Mouse (Mus musculus) hindbrain, embryonic 11.5 days (tissue): Measurements from ENCODE around the gene Tmem213. TPM values are rescaled to one million over a fixed set of nuclear protein-coding genes. Genes with fewer than 3 reads are reported as not detected.

Experiments
- ATAC-seq: fragments of 200-750 bp; cut with Nextera tagmentation; 2 replicates; pipeline ENCODE4 v1.8.0; 2017; ENCODE audit warnings: mild to moderate bottlenecking, moderate TSS enrichment, moderate library complexity; ENCODE audit not compliant: low FRiP score
- DNase-seq: peaks from one replicate; pipeline ENCODE4 v3.0.0-alpha.2; 2015; ENCODE audit warnings: low spot score
- H3K27ac ChIP-seq: fragments of 300-500 bp; sonication (generic); 2 replicates; pipeline ENCODE4 v1.5.1; 2014; ENCODE audit warnings: mild to moderate bottlenecking, low read depth, low read length
- H3K27me3 ChIP-seq: fragments of 300-500 bp; sonication (generic); 2 replicates; pipeline ENCODE4 v1.6.1; 2014; ENCODE audit warnings: mild to moderate bottlenecking, low read length, moderate library complexity, mixed read lengths; ENCODE audit not compliant: control insufficient read depth, insufficient read depth
- H3K36me3 ChIP-seq: fragments of 300-500 bp; sonication (generic); 2 replicates; pipeline ENCODE4 v1.6.1; 2014; ENCODE audit warnings: mild to moderate bottlenecking, low read length, moderate library complexity, mixed read lengths; ENCODE audit not compliant: control insufficient read depth, insufficient read depth
- H3K4me1 ChIP-seq: fragments of 300-500 bp; sonication (generic); replicated peaks from 2 replicates; pipeline ENCODE4 v1.6.1; 2014; ENCODE audit warnings: low read length, mixed read lengths; ENCODE audit not compliant: control insufficient read depth, insufficient read depth
- H3K4me2 ChIP-seq: fragments of 300-500 bp; sonication (generic); replicated peaks from 2 replicates; pipeline ENCODE4 v1.6.1; 2014; ENCODE audit warnings: mild to moderate bottlenecking, low read depth, low read length
- H3K4me3 ChIP-seq: fragments of 300-500 bp; sonication (generic); 2 replicates; pipeline ENCODE4 v1.5.1; 2014; ENCODE audit warnings: low read depth, low read length
- H3K9ac ChIP-seq: fragments of 300-500 bp; sonication (generic); 2 replicates; pipeline ENCODE4 v1.6.1; 2014; ENCODE audit warnings: low read depth, low read length
- H3K9me3 ChIP-seq: fragments of 300-500 bp; sonication (generic); 2 replicates; pipeline ENCODE4 v1.6.1; 2016; ENCODE audit warnings: low read length; ENCODE audit not compliant: control insufficient read depth
- WGBS: fragments of 180-500 bp; shearing (Covaris S2); extraction: QIAGEN DNeasy Blood & Tissue Kit; methylation state at CpG from one replicate; pipeline ENCODE4 v1.1.7; 2014; 5-methylcytosine and 5-hydroxymethylcytosine counted together
- polyA plus RNA-seq: library from polyadenylated mRNA; unstranded; fragments of >200 nt; fragmentation: Nextera tagmentation; extraction: Ambion mirVana; gene quantifications from 2 replicates; pipeline ENCODE4 v1.2.1, GENCODE M21; 2014

Tmem213 gene
- polyA plus RNA-seq, 1 experiment from 2014 or later = not detected

DNA sequence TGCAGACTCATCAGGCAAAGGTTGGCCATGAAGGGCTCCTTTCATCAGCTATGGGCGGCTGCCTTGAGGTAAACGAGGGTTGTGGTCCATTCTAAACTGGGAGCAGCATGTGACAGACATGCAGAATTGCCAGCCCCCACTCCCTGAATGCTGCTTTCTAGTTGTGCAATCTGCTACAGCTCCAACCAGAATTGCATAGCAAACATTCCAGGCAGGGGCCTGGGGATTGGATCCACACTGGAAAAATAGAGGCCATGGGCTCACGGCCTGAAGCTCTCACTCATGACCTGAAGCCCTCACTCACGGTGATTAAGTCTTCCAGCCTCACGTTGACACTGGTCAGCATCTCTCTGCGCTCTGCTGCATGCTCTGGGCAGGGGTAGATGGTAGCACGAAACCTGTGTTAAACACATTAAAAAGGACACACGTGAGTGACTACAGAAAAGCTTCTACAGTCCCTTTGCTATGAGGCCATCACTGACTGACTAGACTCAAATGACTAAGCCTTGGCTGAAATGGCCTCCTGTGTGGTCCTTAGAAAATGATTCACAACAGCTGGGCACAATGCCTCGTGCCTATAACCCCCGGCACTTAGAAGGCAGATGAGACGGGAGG, 27.2 kb upstream of the Tmem213 start:
- Histone ChIP-seq H3K9ac (no peak overlapping the region), H3K27ac (no peak overlapping the region), H3K36me3 (no peaks in the 10 kb centered on the region), H3K4me2 (no peak overlapping the region), H3K27me3 (no peaks in the 10 kb centered on the region), H3K4me3 (no peak overlapping the region), H3K9me3 (no peaks in the 10 kb centered on the region), H3K4me1 (no peaks in the 10 kb centered on the region)
- WGBS = 63% methylated on average over 11 of the region's 11 CpGs
- peak; percentile 8 for DNase-seq
- no peak for ATAC-seq

DNA sequence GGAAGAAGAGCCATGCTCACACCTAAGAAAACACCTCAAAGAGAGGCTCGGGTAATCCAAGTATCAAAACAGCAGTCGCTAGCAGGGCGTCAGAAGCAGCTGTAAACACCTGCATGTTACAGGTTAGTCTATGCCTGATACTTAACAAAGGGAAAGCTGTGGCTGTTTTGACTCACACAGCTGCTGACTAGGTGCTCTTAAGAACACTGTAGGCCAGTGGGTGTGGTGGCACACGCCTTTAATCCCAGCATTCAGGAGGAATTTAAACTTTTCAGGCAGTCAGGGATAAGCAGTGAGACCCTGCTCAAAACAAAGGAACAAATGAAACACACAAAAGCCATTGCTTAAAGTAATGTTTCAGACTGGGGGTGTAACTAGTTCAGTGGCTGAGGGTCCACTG, 25.9 kb upstream of the Tmem213 start:
- Histone ChIP-seq H3K27ac (no peak overlapping the region), H3K27me3 (no peaks in the 10 kb centered on the region), H3K4me1 (no peaks in the 10 kb centered on the region), H3K9me3 (no peaks in the 10 kb centered on the region), H3K9ac (no peak overlapping the region), H3K4me2 (no peak overlapping the region), H3K4me3 (no peak overlapping the region), H3K36me3 (no peaks in the 10 kb centered on the region)
- ATAC-seq (no peak), DNase-seq (no peak)
- WGBS = 52% methylated on average over 4 of the region's 4 CpGs

- Histone ChIP-seq H3K4me1 (no peaks in the 10 kb centered on the region), H3K36me3 (no peaks in the 10 kb centered on the region), H3K27ac (no peak overlapping the region), H3K9me3 (no peaks in the 10 kb centered on the region), H3K9ac (no peak overlapping the region), H3K4me2 (no peak overlapping the region), H3K27me3 (no peaks in the 10 kb centered on the region), H3K4me3 (no peak overlapping the region)
- ATAC-seq (no peak), DNase-seq (no peak)
- 77% methylated on average over 9 of the region's 9 CpGs for WGBS
Observed at GRCm38 (mm10) chr6:38087242-38088026, 21.6 kb upstream of the Tmem213 start.

DNA sequence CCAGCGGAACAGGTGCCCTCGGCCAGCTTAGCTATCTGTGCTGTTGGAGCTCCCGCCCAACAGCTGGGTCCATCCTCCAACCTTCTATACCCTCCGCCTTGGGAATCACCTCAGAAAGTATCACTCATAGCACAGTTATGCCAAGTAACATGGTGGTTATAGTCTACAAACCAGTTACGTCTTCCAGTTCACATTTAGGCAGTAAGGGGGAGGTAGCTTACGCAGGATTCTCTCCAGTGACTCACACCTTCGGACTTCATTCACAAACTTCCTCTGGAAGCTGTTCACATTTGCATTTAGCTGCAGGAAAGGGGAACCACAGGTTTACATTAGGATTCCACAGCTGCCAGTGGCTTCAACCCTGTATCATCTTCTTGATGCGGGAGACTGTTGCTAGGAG, 16.5 kb upstream of the Tmem213 start:
- Histone ChIP-seq H3K4me3 (no peak overlapping the region), H3K27me3 (no peaks in the 10 kb centered on the region), H3K4me2 (no peak overlapping the region), H3K27ac (no peak overlapping the region), H3K4me1 (no peaks in the 10 kb centered on the region), H3K9me3 (no peaks in the 10 kb centered on the region), H3K36me3 (no peaks in the 10 kb centered on the region), H3K9ac (no peak overlapping the region)
- 95% methylated on average over 8 of the region's 8 CpGs for WGBS
- ATAC-seq (no peak), DNase-seq (no peak)

DNA sequence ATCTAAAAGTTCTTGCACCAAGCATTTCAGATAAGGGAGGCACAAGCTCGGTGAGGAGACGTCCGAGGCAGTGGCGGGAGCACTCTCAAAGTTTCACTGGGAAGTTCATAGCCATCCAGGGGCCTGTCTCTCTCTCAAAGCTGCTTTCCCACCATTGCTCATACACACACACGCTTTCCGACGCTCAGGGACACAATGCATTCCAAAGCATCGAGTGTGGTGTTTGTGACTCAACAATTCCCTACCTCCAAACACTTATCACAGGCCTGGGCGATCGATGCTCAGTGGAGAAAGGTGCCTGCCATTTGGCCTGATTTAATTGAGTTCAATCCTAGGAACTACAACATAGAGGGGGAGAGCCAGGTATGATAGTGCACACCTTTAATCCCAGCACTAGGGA, 14.4 kb upstream of the Tmem213 start:
- Histone ChIP-seq H3K27me3 (no peaks in the 10 kb centered on the region), H3K36me3 (no peaks in the 10 kb centered on the region), H3K9ac (no peak overlapping the region), H3K4me2 (no peak overlapping the region), H3K4me1 (no peaks in the 10 kb centered on the region), H3K4me3 (no peak overlapping the region), H3K9me3 (no peaks in the 10 kb centered on the region), H3K27ac (no peak overlapping the region)
- ATAC-seq (no peak), DNase-seq (no peak)
- WGBS = 90% methylated on average over 10 of the region's 10 CpGs

DNA sequence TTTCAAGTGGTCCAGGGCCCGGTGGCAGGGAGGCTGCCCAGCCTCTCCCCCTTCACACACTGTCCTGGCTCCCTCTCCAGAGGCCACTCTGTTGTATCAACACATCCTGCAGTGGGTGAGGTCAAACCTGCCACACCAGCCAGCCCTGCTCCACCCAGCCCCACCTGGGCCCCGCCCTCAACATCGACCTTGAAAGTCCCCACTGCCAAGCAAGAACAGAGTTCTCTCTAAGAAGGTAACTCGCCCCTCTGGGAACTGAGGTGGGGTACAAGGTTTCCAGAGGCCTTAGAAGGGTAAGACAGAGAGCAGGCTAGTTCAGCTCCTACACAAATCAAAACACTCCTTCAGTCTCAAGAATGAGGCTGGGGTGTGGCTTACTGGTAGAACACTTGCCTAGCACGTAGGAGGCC, 12.1 kb upstream of the Tmem213 start:
- ATAC-seq (no peak), DNase-seq (no peak)
- no peaks in the 10 kb centered on the region for H3K4me1 ChIP-seq
- 65% methylated on average over 5 of the region's 5 CpGs for WGBS
- H3K27ac ChIP-seq = no peak overlapping the region
- no peaks in the 10 kb centered on the region for H3K27me3 ChIP-seq
- no peak overlapping the region for H3K9ac ChIP-seq
- no peak overlapping the region for H3K4me3 ChIP-seq
- no peaks in the 10 kb centered on the region for H3K9me3 ChIP-seq
- no peaks in the 10 kb centered on the region for H3K36me3 ChIP-seq
- H3K4me2 ChIP-seq = no peak overlapping the region

- Histone ChIP-seq H3K27ac (no peak overlapping the region), H3K9ac (no peak overlapping the region), H3K27me3 (no peaks in the 10 kb centered on the region), H3K9me3 (no peaks in the 10 kb centered on the region), H3K36me3 (no peaks in the 10 kb centered on the region), H3K4me2 (no peak overlapping the region), H3K4me1 (no peaks in the 10 kb centered on the region), H3K4me3 (no peak overlapping the region)
- DNase-seq (no peak), ATAC-seq (no peak)
- WGBS = 89% methylated on average over 7 of the region's 7 CpGs
Observed at GRCm38 (mm10) chr6:38102216-38102795, 6.7 kb upstream of the Tmem213 start.

GRCm38 (mm10) chr6:38103775-38104174, 5.3 kb upstream of the Tmem213 start:
- H3K27ac ChIP-seq = no peak overlapping the region
- H3K4me1 ChIP-seq = no peaks in the 10 kb centered on the region
- H3K9me3 ChIP-seq = no peaks in the 10 kb centered on the region
- no peaks in the 10 kb centered on the region for H3K36me3 ChIP-seq
- no peak overlapping the region for H3K9ac ChIP-seq
- no peak for DNase-seq
- no peak for ATAC-seq
- no peak overlapping the region for H3K4me3 ChIP-seq
- no peaks in the 10 kb centered on the region for H3K27me3 ChIP-seq
- WGBS = 56% methylated on average over 6 of the region's 6 CpGs
- H3K4me2 ChIP-seq = no peak overlapping the region

DNA sequence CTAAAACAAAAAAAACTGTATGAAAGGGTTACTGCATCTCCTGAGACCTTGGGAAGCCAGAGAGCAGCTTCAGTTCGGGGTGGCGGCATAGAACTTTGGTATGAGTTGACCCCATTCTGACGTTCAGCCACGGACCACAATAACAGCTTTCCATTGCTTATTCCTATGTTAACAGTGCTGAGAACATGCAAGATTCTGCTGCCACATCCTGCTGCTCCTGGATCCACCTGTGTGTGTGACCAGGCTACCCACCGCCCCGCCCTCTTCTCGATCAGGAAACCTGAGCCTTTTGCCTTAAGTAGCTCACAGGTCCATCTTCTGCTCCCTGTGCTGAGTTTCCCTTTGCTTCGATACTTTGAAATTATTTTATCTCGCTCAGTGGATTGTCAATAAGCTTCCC, 3.1 kb upstream of the Tmem213 start:
- WGBS = 85% methylated on average over 9 of the region's 9 CpGs
- no peaks in the 10 kb centered on the region for H3K27me3 ChIP-seq
- H3K4me1 ChIP-seq = no peaks in the 10 kb centered on the region
- no peaks in the 10 kb centered on the region for H3K36me3 ChIP-seq
- no peak for ATAC-seq
- no peak for DNase-seq
- H3K9ac ChIP-seq = no peak overlapping the region
- no peaks in the 10 kb centered on the region for H3K9me3 ChIP-seq
- no peak overlapping the region for H3K27ac ChIP-seq
- H3K4me3 ChIP-seq = no peak overlapping the region
- no peak overlapping the region for H3K4me2 ChIP-seq
